In genomic region chr10:9087171-9087570, GRCm38 (mm10) we compare ENCODE assay signal across 17 mouse cellular contexts.
"Had no signal": no experiment of that assay in that cellular context is flagged by ENCODE, and none has a peak within 500 bp of the region (broad histone marks: within the 10 kb centered on the region; RNA-seq: fewer than 3 reads in every experiment).

No protein-coding gene starts in this region.

- H3K9me3 ChIP-seq: lung, embryonic 15.5 days; megakaryocyte, embryonic 14.5 days; midbrain, embryonic 12.5 days; neural tube, embryonic 12.5 days; stomach, embryonic 15.5 days had no signal

- H3K27ac ChIP-seq: lung, embryonic 15.5 days; macrophage; midbrain, embryonic 12.5 days; neural tube, embryonic 12.5 days; stomach, embryonic 15.5 days; stomach, postnatal 0 days had no signal

- DNase-seq: liver, postnatal 0 days; lung, adult 2 months; lung, postnatal 14 days; lung, postnatal 36 days; midbrain, embryonic 14.5 days; right cerebral cortex, postnatal 14 days; thymus, adult 2 months; thymus, postnatal 25 days; thymus, postnatal 4 days had no signal

- H3K36me3 ChIP-seq: lung, embryonic 15.5 days; midbrain, embryonic 12.5 days; neural tube, embryonic 12.5 days; stomach, embryonic 15.5 days had no signal

- H3K4me3 ChIP-seq: lung, embryonic 15.5 days; megakaryocyte, embryonic 14.5 days; midbrain, embryonic 12.5 days; neural tube, embryonic 12.5 days; stomach, embryonic 15.5 days had no signal

- H3K27me3 ChIP-seq: lung, embryonic 15.5 days; megakaryocyte, embryonic 14.5 days; midbrain, embryonic 12.5 days; neural tube, embryonic 12.5 days; stomach, embryonic 15.5 days had no signal

- ATAC-seq: liver, postnatal 0 days; midbrain, embryonic 16.5 days had no signal

- H3K4me2 ChIP-seq: lung, embryonic 15.5 days; midbrain, embryonic 12.5 days; neural tube, embryonic 12.5 days; stomach, embryonic 15.5 days had no signal

- H3K9ac ChIP-seq: liver, postnatal 0 days; lung, embryonic 15.5 days; midbrain, embryonic 12.5 days; neural tube, embryonic 12.5 days; stomach, embryonic 15.5 days had no signal

- H3K4me1 ChIP-seq: megakaryocyte, embryonic 14.5 days; midbrain, embryonic 12.5 days; neural tube, embryonic 12.5 days; stomach, embryonic 15.5 days had no signal
